Mouse (Mus musculus) embryonic facial prominence, embryonic 13.5 days (tissue): ENCODE data around the gene Zfr2. TPM values are rescaled to one million over a fixed set of nuclear protein-coding genes. Genes with fewer than 3 reads are reported as not detected.

ENCODE experiments used
- ATAC-seq: fragments of 200-750 bp; cut with Nextera tagmentation; 2 replicates; pipeline ENCODE4 v1.8.0; 2017; ENCODE audit warnings: low read depth; ENCODE audit not compliant: insufficient number of reproducible peaks, insufficient read depth, low FRiP score, low TSS enrichment
- H3K27ac ChIP-seq: fragments of 300-500 bp; sonication (generic); 2 replicates; pipeline ENCODE4 v1.5.1; 2015; ENCODE audit warnings: moderate library complexity, mild to moderate bottlenecking, inconsistent platforms
- H3K27me3 ChIP-seq: fragments of 300-500 bp; sonication (generic); 2 replicates; pipeline ENCODE4 v1.6.1; 2015; ENCODE audit warnings: mild to moderate bottlenecking, inconsistent platforms
- H3K36me3 ChIP-seq: fragments of 300-500 bp; sonication (generic); 2 replicates; pipeline ENCODE4 v1.6.1; 2015; ENCODE audit warnings: mild to moderate bottlenecking, inconsistent platforms
- H3K4me1 ChIP-seq: fragments of 300-500 bp; sonication (generic); 2 replicates; pipeline ENCODE4 v1.6.1; 2015; ENCODE audit warnings: inconsistent platforms
- H3K4me2 ChIP-seq: fragments of 300-500 bp; sonication (generic); 2 replicates; pipeline ENCODE4 v1.6.1; 2015; ENCODE audit warnings: moderate library complexity, mild to moderate bottlenecking, inconsistent platforms
- H3K4me3 ChIP-seq: fragments of 300-500 bp; sonication (generic); 2 replicates; pipeline ENCODE4 v1.5.1; 2015; ENCODE audit warnings: mild to moderate bottlenecking, inconsistent platforms
- H3K9ac ChIP-seq: fragments of 300-500 bp; sonication (generic); 2 replicates; pipeline ENCODE4 v1.6.1; 2015; ENCODE audit warnings: mild to moderate bottlenecking, inconsistent platforms
- H3K9me3 ChIP-seq: fragments of 300-500 bp; sonication (generic); 2 replicates; pipeline ENCODE4 v1.6.1; 2016; ENCODE audit warnings: inconsistent platforms
- WGBS: fragments of 180-500 bp; shearing (Covaris S2); methylation state at CpG from one replicate; pipeline ENCODE4 v1.1.7; 2015; ENCODE audit warnings: mixed read lengths; 5-methylcytosine and 5-hydroxymethylcytosine counted together
- polyA plus RNA-seq: library from polyadenylated mRNA; unstranded; fragments of >200 nt; fragmentation: Nextera tagmentation; extraction: Ambion mirVana; gene quantifications from 2 replicates; pipeline ENCODE4 v1.2.1, GENCODE M21; 2015

Zfr2 gene
- 11.8 and 12.0 TPM in 2 replicates for polyA plus RNA-seq

GRCm38 (mm10) chr10:81232580-81233225 lies at the start of gene Zfr2:
Gene Zfr2, plus strand, starts transcription at chr10:81233155.
- WGBS, result 9% methylated on average over 29 of the region's 29 CpGs
- ATAC-seq, result peak; percentile 79
- H3K4me1 ChIP-seq, result peaks cover 28% of the 10 kb centered on the region
- H3K36me3 ChIP-seq, result no peaks in the 10 kb centered on the region
- H3K27ac ChIP-seq, result peak within 1 kb of the TSS; percentile 22; the same call in 1 of the 2 replicates
- H3K4me3 ChIP-seq, result peak within 1 kb of the TSS; percentile 70
- H3K27me3 ChIP-seq, result peaks cover 51% of the 10 kb centered on the region
- H3K9me3 ChIP-seq, result no peaks in the 10 kb centered on the region
- peak within 1 kb of the TSS; percentile 78 for H3K9ac ChIP-seq
- H3K4me2 ChIP-seq, result peak within 1 kb of the TSS; percentile 70

GRCm38 (mm10) chr10:81183805-81184204 lies 49.1 kb upstream of the Zfr2 start, which contains the start of gene 4930442H23Rik:
Gene 4930442H23Rik, minus strand, starts transcription at chr10:81183849.
- Histone ChIP-seq H3K4me1 (peaks cover 42% of the 10 kb centered on the region), H3K36me3 (peaks cover 83% of the 10 kb centered on the region), H3K4me2 (peak within 1 kb of the TSS; percentile 68), H3K27ac (peak within 1 kb of the TSS; percentile 74), H3K9me3 (no peaks in the 10 kb centered on the region), H3K4me3 (peak within 1 kb of the TSS; percentile 69), H3K27me3 (no peaks in the 10 kb centered on the region), H3K9ac (peak within 1 kb of the TSS; percentile 80)
- no peak for ATAC-seq
- WGBS, result 83% methylated on average over 5 of the region's 5 CpGs

- Histone ChIP-seq H3K4me2 (no peak overlapping the region), H3K9me3 (no peaks in the 10 kb centered on the region), H3K4me3 (no peak overlapping the region), H3K27ac (peak overlapping the region; percentile 62), H3K27me3 (no peaks in the 10 kb centered on the region), H3K9ac (peak overlapping the region; percentile 47; the same call in 1 of the 2 replicates), H3K36me3 (peaks cover 78% of the 10 kb centered on the region), H3K4me1 (peaks cover 34% of the 10 kb centered on the region)
- WGBS, result 41% methylated on average over 4 of the region's 4 CpGs
- ATAC-seq, result no peak
Observed at GRCm38 (mm10) chr10:81184765-81185164, 48.2 kb upstream of the Zfr2 start.

GRCm38 (mm10) chr10:81187161-81187560 lies 45.8 kb upstream of the Zfr2 start:
- Histone ChIP-seq H3K36me3 (peaks cover 69% of the 10 kb centered on the region), H3K4me3 (no peak overlapping the region), H3K27ac (no peak overlapping the region), H3K9ac (0 out of 2 replicates have a peak overlapping the region, but pooled peaks have one; percentile 11), H3K9me3 (no peaks in the 10 kb centered on the region), H3K4me1 (peaks cover 27% of the 10 kb centered on the region), H3K4me2 (no peak overlapping the region), H3K27me3 (no peaks in the 10 kb centered on the region)
- ATAC-seq, result no peak
- WGBS, result 93% methylated on average over 9 of the region's 9 CpGs

- H3K4me3 ChIP-seq, result no peak overlapping the region
- no peak overlapping the region for H3K9ac ChIP-seq
- no peak for ATAC-seq
- WGBS, result 80% methylated on average over 26 of the region's 26 CpGs
- peaks cover 29% of the 10 kb centered on the region for H3K4me1 ChIP-seq
- peaks cover 20% of the 10 kb centered on the region for H3K27me3 ChIP-seq
- H3K36me3 ChIP-seq, result peaks cover 52% of the 10 kb centered on the region
- no peaks in the 10 kb centered on the region for H3K9me3 ChIP-seq
- no peak overlapping the region for H3K4me2 ChIP-seq
- no peak overlapping the region for H3K27ac ChIP-seq
Observed at GRCm38 (mm10) chr10:81189821-81190220, 43.1 kb upstream of the Zfr2 start.

- ATAC-seq, result no peak
- 69% methylated on average over 31 of the region's 31 CpGs for WGBS
Observed at GRCm38 (mm10) chr10:81190236-81190911, 42.6 kb upstream of the Zfr2 start.

GRCm38 (mm10) chr10:81190912-81191321 lies 42.0 kb upstream of the Zfr2 start:
- WGBS, result 77% methylated on average over 6 of the region's 6 CpGs
- no peak for ATAC-seq
- H3K9ac ChIP-seq, result no peak overlapping the region
- H3K27me3 ChIP-seq, result peaks cover 31% of the 10 kb centered on the region
- peaks cover 23% of the 10 kb centered on the region for H3K4me1 ChIP-seq
- H3K4me3 ChIP-seq, result no peak overlapping the region
- H3K4me2 ChIP-seq, result no peak overlapping the region
- peaks cover 42% of the 10 kb centered on the region for H3K36me3 ChIP-seq
- no peaks in the 10 kb centered on the region for H3K9me3 ChIP-seq
- peak overlapping the region; percentile 44; the same call in 1 of the 2 replicates for H3K27ac ChIP-seq

More at GRCm38 (mm10) chr10:81190236-81190911, 42.6 kb upstream of the Zfr2 start:
- no peak overlapping the region for H3K4me3 ChIP-seq
- H3K36me3 ChIP-seq, result peaks cover 46% of the 10 kb centered on the region
- H3K4me1 ChIP-seq, result peaks cover 23% of the 10 kb centered on the region
- H3K4me2 ChIP-seq, result no peak overlapping the region
- H3K27ac ChIP-seq, result peak overlapping the region; percentile 44; the same call in 1 of the 2 replicates
- H3K27me3 ChIP-seq, result peaks cover 26% of the 10 kb centered on the region
- no peak overlapping the region for H3K9ac ChIP-seq
- H3K9me3 ChIP-seq, result no peaks in the 10 kb centered on the region

- Histone ChIP-seq H3K27me3 (peaks cover 37% of the 10 kb centered on the region), H3K9ac (peak overlapping the region; percentile 85), H3K36me3 (peaks cover 40% of the 10 kb centered on the region), H3K9me3 (no peaks in the 10 kb centered on the region), H3K4me1 (peaks cover 23% of the 10 kb centered on the region), H3K27ac (peak overlapping the region; percentile 94; the same call in 1 of the 2 replicates), H3K4me2 (peak overlapping the region; percentile 96), H3K4me3 (peak overlapping the region; percentile 70; the same call in 1 of the 2 replicates)
- 86% methylated on average over 18 of the region's 18 CpGs for WGBS
- no peak for ATAC-seq
Observed at GRCm38 (mm10) chr10:81191342-81191982, 41.5 kb upstream of the Zfr2 start.

- peaks cover 46% of the 10 kb centered on the region for H3K27me3 ChIP-seq
- peaks cover 23% of the 10 kb centered on the region for H3K4me1 ChIP-seq
- ATAC-seq, result peak; percentile 83
- under 1% methylated on average over 93 of the region's 93 CpGs for WGBS
- no peaks in the 10 kb centered on the region for H3K9me3 ChIP-seq
- H3K4me3 ChIP-seq, result peak overlapping the region; percentile 70
- H3K9ac ChIP-seq, result peak overlapping the region; percentile 85
- H3K4me2 ChIP-seq, result peak overlapping the region; percentile 96
- H3K27ac ChIP-seq, result peak overlapping the region; percentile 94
- peaks cover 30% of the 10 kb centered on the region for H3K36me3 ChIP-seq
Observed at GRCm38 (mm10) chr10:81192270-81192967, 40.5 kb upstream of the Zfr2 start.

- Histone ChIP-seq H3K36me3 (peaks cover 26% of the 10 kb centered on the region), H3K9ac (peak overlapping the region; percentile 85), H3K4me2 (peak overlapping the region; percentile 96), H3K4me1 (peaks cover 23% of the 10 kb centered on the region), H3K27ac (peak overlapping the region; percentile 94), H3K9me3 (no peaks in the 10 kb centered on the region), H3K4me3 (peak overlapping the region; percentile 70), H3K27me3 (peaks cover 49% of the 10 kb centered on the region)
- WGBS, result 3% methylated on average over 19 of the region's 19 CpGs
- 0 out of 2 replicates have a peak, but pooled peaks have one; percentile 8 for ATAC-seq
Observed at GRCm38 (mm10) chr10:81192968-81193501, 39.9 kb upstream of the Zfr2 start.
